Mouse (Mus musculus): Measurements from ENCODE around the gene Pagr1b. TPM values are rescaled to one million over a fixed set of nuclear protein-coding genes. Genes with fewer than 3 reads are reported as not detected.

Pagr1b gene
- 0.38 and 0.56 TPM in 2 replicates for polyA plus RNA-seq (2016; fragmentation: Nextera tagmentation; extraction: Ambion mirVana)

- peaks cover 38% of the 10 kb centered on the region for H3K36me3 ChIP-seq (replicated peaks)
- H3K4me3 ChIP-seq (replicated peaks), result peak within 1 kb of the TSS; percentile 64
- H3K9ac ChIP-seq, result peak within 1 kb of the TSS; percentile 94
- no peak for ATAC-seq (ENCODE audit: low FRiP score)
- H3K4me1 ChIP-seq, result peaks cover 67% of the 10 kb centered on the region
- H3K27me3 ChIP-seq, result no peaks in the 10 kb centered on the region
- H3K9me3 ChIP-seq, result no peaks in the 10 kb centered on the region
- H3K4me2 ChIP-seq, result peak within 1 kb of the TSS; percentile 92
- H3K27ac ChIP-seq, result peak within 1 kb of the TSS; percentile 96
These were observed at the start of gene Pagr1b for GRCm38 (mm10) chr7:127016481-127016485. Gene Pagr1b (minus strand): TSS chr7:127016484.

GRCm38 (mm10) chr7:127065538-127065937 is 49.3 kb upstream of the Pagr1b start:
- Histone ChIP-seq H3K4me2 (no peak overlapping the region), H3K4me1 (no peaks in the 10 kb centered on the region), H3K9ac (no peak overlapping the region), H3K4me3 (replicated peaks) (no peak overlapping the region), H3K27me3 (no peaks in the 10 kb centered on the region), H3K9me3 (no peaks in the 10 kb centered on the region), H3K27ac (no peak overlapping the region), H3K36me3 (replicated peaks) (no peaks in the 10 kb centered on the region)
- 89% methylated on average over 6 of the region's 6 CpGs for WGBS
- ATAC-seq (ENCODE audit: low FRiP score), result no peak

DNA sequence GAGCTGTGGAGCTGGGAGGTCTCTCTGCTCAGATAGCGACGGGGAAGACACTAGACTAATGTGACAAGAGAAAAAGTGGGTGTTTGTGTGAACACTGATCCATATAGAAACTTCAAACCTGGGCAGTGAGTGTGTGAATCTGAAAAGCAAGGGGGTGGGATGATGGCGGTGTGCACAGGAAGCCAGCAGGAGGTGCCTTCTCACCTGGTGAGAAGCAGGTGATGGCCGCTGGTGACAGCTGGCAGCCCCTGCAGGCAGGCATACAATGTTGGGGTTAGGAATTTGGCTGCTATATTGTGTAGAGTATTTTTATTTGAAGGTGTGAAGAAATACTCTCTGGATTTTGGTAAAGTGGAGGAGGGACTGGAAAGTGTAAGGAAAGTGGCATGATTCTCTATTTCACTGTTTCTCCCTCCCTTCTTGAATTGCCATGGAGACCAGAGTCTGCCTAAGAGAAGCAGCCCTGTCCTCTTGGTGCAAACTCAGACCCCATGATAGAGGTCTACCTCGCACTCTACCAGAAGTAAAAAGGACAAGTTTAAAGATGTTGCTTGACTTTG is 38.8 kb upstream of the Pagr1b start:
- no peaks in the 10 kb centered on the region for H3K9me3 ChIP-seq
- no peaks in the 10 kb centered on the region for H3K36me3 ChIP-seq (replicated peaks)
- H3K4me2 ChIP-seq, result no peak overlapping the region
- no peaks in the 10 kb centered on the region for H3K27me3 ChIP-seq
- no peak for ATAC-seq (ENCODE audit: low FRiP score)
- H3K27ac ChIP-seq, result no peak overlapping the region
- WGBS, result 78% methylated on average over 5 of the region's 5 CpGs
- no peaks in the 10 kb centered on the region for H3K4me1 ChIP-seq
- no peak overlapping the region for H3K9ac ChIP-seq
- no peak overlapping the region for H3K4me3 ChIP-seq (replicated peaks)

GRCm38 (mm10) chr7:127041851-127042672 is 25.8 kb upstream of the Pagr1b start, which contains the start of gene Kif22:
Gene Kif22 (minus strand): TSS chr7:127042471.
- WGBS, result under 1% methylated on average over 53 of the region's 53 CpGs
- H3K9me3 ChIP-seq, result no peaks in the 10 kb centered on the region
- H3K27ac ChIP-seq, result peak within 1 kb of the TSS; percentile 80
- peaks cover 21% of the 10 kb centered on the region for H3K36me3 ChIP-seq (replicated peaks)
- ATAC-seq (ENCODE audit: low FRiP score), result peak; percentile 89
- H3K9ac ChIP-seq, result peak within 1 kb of the TSS; percentile 94
- peak within 1 kb of the TSS; percentile 81 for H3K4me2 ChIP-seq
- no peaks in the 10 kb centered on the region for H3K27me3 ChIP-seq
- peak within 1 kb of the TSS; percentile 92 for H3K4me3 ChIP-seq (replicated peaks)
- peaks cover 23% of the 10 kb centered on the region for H3K4me1 ChIP-seq

DNA sequence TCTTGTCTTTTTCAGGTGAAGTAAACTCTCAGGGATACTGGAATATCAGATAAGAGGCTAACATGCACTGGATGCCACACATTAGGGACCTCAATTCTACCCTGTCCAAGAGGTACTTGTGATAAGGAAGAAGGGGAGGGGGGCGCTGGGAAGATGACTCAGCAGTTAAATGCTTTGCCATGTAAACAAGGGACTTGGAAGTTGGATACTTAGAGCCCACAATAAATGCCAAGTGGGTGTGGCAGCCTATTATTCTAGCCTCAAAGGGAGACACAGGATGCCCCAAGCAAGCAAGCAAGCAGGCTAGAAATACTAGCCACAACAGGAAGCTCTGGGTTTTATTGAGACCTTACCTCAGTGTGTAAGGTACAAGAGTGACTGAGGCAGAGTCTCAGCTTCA is 15.0 kb upstream of the Pagr1b start:
- WGBS, result 91% methylated on average over 1 of the region's 1 CpGs
- H3K27ac ChIP-seq, result no peak overlapping the region
- no peak overlapping the region for H3K4me3 ChIP-seq (replicated peaks)

GRCm38 (mm10) chr7:127030172-127030571 is 13.9 kb upstream of the Pagr1b start:
- Histone ChIP-seq H3K9me3 (no peaks in the 10 kb centered on the region), H3K4me3 (replicated peaks) (no peak overlapping the region), H3K4me1 (peaks cover 9% of the 10 kb centered on the region), H3K9ac (no peak overlapping the region), H3K36me3 (replicated peaks) (peaks cover 72% of the 10 kb centered on the region), H3K27ac (no peak overlapping the region), H3K4me2 (no peak overlapping the region), H3K27me3 (no peaks in the 10 kb centered on the region)
- 97% methylated on average over 1 of the region's 1 CpGs for WGBS
- no peak for ATAC-seq (ENCODE audit: low FRiP score)

More for the DNA sequence above, 15.0 kb upstream of the Pagr1b start:
- Histone ChIP-seq H3K36me3 (replicated peaks) (peaks cover 81% of the 10 kb centered on the region), H3K27me3 (no peaks in the 10 kb centered on the region), H3K9ac (no peak overlapping the region), H3K9me3 (no peaks in the 10 kb centered on the region), H3K4me2 (no peak overlapping the region), H3K4me1 (peaks cover 9% of the 10 kb centered on the region)
- ATAC-seq (ENCODE audit: low FRiP score), result no peak

DNA sequence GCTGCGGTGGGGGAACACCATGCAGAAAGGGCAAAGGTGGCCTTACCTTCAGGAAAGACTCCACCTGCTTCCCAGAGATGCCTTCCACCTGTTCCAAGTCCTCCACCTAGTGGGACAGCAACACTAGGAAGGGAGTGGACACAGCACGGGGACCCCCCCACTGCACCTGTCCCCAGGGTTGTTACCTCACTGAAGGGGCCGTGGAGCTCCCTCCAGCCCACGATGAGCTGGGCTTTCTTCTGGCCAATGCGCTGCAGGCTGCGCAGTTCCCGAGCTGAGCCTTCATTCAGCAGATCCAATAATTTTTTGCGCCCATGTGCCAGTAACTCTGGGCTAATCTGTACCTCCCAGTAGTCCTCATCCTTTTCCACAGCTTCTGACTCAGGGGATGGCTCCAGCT is 11.6 kb upstream of the Pagr1b start:
- Histone ChIP-seq H3K9me3 (no peaks in the 10 kb centered on the region), H3K27me3 (no peaks in the 10 kb centered on the region), H3K4me3 (replicated peaks) (peak overlapping the region; percentile 98), H3K9ac (peak overlapping the region; percentile 100), H3K27ac (peak overlapping the region; percentile 100), H3K4me1 (peaks cover 31% of the 10 kb centered on the region), H3K4me2 (peak overlapping the region; percentile 90), H3K36me3 (replicated peaks) (peaks cover 71% of the 10 kb centered on the region)
- 66% methylated on average over 8 of the region's 8 CpGs for WGBS
- no peak; the same call in 1 of the 2 replicates for ATAC-seq (ENCODE audit: low FRiP score)

DNA sequence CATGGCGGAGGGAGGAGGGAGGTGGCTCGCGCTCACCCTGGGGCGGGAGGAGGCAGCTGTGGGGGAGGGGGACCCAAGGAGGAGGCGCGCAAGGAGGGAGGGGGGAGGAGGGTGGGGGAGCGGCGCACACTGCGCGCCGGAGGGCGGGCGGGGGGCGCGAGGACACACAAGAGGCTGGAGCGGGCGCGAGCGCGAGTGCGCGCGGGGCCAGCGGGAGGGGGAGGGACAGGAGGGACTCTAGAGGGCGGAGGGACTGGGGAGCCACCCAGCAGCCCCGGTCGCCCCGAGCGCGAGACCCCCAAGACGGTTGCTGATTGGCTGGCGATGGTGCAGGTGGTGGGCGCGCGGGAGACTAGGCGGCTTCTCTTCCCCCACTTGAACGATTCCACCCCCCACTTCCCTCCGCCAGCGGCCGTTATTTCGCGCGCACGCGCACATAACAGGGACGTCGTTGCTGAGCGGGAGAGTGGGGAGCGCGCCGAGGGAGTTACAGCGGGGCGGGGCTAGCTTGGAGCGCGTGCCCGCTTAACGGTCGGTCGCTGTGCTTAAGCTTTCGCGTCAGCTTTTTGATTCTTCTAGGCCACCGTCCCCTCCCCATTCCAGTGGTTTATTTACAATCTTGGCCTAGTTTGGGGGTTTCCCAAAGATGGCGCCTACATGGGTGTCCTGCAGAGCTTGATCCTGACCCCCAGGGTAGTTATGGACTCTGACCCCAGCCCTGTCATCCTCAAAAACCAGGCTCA is 10.9 kb upstream of the Pagr1b start, which contains the start of gene Maz:
Gene Maz, minus strand, starts transcription at position 54 of the 743 bp plus-strand sequence.
- peak; percentile 93 for ATAC-seq (ENCODE audit: low FRiP score)
- Histone ChIP-seq H3K9ac (peak within 1 kb of the TSS; percentile 100), H3K4me2 (peak within 1 kb of the TSS; percentile 90), H3K36me3 (replicated peaks) (peaks cover 71% of the 10 kb centered on the region), H3K9me3 (no peaks in the 10 kb centered on the region), H3K4me1 (peaks cover 39% of the 10 kb centered on the region), H3K27me3 (no peaks in the 10 kb centered on the region), H3K4me3 (replicated peaks) (peak within 1 kb of the TSS; percentile 98), H3K27ac (peak within 1 kb of the TSS; percentile 100)
- WGBS, result under 1% methylated on average over 44 of the region's 63 CpGs

DNA sequence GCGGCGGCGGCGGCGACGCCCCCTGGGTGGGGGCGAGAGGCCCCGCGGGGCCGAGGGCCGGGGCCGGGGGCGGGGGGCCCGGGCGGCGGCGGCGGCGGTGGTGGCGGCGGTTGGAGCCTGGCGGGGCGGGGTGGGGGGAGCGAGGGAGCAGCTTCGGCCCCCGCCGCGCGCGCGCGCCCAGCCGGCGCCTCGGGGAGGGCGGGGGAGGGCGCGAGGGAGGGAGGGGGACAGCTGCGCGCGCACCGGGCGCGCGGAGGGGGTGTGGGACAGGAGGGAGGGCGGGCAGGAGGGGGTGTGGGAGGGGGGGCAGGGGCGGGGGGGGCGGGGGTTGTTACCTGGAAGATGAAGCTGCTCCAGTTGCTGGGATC is 10.3 kb upstream of the Pagr1b start:
- Histone ChIP-seq H3K27me3 (no peaks in the 10 kb centered on the region), H3K4me1 (peaks cover 44% of the 10 kb centered on the region), H3K4me2 (peak overlapping the region; percentile 90), H3K4me3 (replicated peaks) (peak overlapping the region; percentile 98), H3K27ac (peak overlapping the region; percentile 100), H3K9me3 (no peaks in the 10 kb centered on the region), H3K9ac (peak overlapping the region; percentile 100), H3K36me3 (replicated peaks) (peaks cover 71% of the 10 kb centered on the region)
- WGBS, result 3% methylated on average over 16 of the region's 48 CpGs
- ATAC-seq (ENCODE audit: low FRiP score), result no peak

- H3K4me2 ChIP-seq, result peak overlapping the region; percentile 90
- H3K36me3 ChIP-seq (replicated peaks), result peaks cover 66% of the 10 kb centered on the region
- under 1% methylated on average over 15 of the region's 48 CpGs for WGBS
- H3K9me3 ChIP-seq, result no peaks in the 10 kb centered on the region
- peak overlapping the region; percentile 98 for H3K4me3 ChIP-seq (replicated peaks)
- ATAC-seq (ENCODE audit: low FRiP score), result peak; percentile 24
- no peaks in the 10 kb centered on the region for H3K27me3 ChIP-seq
- peak overlapping the region; percentile 100 for H3K9ac ChIP-seq
- H3K27ac ChIP-seq, result peak overlapping the region; percentile 100
- H3K4me1 ChIP-seq, result peaks cover 48% of the 10 kb centered on the region
These were observed 9.9 kb upstream of the Pagr1b start for GRCm38 (mm10) chr7:127026161-127026600.

DNA sequence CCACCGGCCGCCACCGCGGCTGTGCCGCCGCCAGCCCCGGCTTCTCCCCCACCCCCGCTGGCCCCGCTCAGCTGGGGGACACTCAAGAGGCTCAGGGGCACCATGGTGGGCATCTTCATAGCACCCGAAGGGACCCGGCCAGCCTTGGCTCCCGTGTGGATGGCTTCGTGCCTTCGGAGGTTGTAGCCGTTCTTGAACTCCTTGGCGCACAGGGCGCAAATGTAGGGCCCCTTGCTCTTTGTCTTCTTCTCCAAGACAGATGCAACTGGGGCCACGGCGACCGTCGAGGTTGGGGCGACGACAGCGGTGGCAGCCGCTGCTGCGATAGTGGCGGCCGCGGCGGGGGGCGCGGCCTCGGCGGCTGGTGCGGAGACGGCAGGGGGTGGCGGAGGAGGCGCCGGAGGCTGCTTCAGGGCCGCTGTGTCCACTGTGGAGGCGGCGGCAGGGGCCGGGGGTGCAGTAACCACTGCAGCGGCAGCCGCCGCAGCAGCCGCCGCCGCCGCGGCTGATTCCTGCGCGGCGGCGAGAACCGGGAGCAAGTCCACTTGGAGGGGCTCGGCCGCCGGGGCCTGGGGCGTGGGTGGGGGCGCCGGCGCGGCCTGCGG is 9.4 kb upstream of the Pagr1b start:
- Histone ChIP-seq H3K36me3 (replicated peaks) (peaks cover 61% of the 10 kb centered on the region), H3K27me3 (no peaks in the 10 kb centered on the region), H3K9me3 (no peaks in the 10 kb centered on the region), H3K4me2 (peak overlapping the region; percentile 90), H3K9ac (peak overlapping the region; percentile 100), H3K27ac (peak overlapping the region; percentile 100), H3K4me1 (peaks cover 54% of the 10 kb centered on the region), H3K4me3 (replicated peaks) (peak overlapping the region; percentile 98)
- no peak for ATAC-seq (ENCODE audit: low FRiP score)
- under 1% methylated on average over 61 of the region's 65 CpGs for WGBS

DNA sequence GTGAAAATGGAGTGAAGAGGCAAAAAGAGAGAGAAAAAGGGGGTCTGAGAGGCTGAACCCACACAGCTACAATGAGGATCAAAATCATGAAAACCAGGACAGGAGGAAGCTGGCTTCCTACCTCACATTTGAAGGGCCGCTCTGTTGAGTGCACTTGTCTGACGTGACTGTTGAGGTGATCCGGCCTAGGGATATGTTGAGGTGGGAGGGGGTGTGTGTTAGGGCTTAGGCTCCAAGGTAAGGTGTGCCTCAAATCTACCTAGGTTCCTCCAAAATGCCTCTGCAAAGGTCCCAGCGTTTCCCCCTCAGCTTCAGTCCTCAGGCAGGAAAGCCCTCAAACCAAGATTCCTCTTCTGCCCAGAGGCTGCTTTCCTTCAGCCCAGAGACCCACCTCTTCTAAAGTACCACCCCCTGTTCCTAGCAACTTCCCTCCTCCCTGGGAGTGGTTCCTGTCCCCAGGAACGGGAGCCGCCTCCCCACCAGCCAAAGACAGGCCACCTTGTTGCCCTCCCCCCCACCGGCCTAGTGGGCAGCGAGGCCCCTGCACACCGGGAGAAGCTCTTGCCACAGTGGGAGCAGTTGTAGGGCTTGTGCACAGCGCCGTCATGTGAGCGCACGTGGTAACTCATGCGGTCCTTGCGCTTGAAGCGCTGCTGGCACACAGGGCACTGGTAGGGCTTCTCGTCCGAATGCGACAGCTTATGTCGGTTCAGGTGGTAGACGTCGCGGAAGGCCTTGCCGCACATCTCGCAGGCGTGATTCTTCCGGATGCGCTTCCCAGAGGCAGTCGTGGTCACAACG is 8.7 kb upstream of the Pagr1b start:
- H3K9me3 ChIP-seq, result no peaks in the 10 kb centered on the region
- H3K4me1 ChIP-seq, result peaks cover 61% of the 10 kb centered on the region
- peaks cover 55% of the 10 kb centered on the region for H3K36me3 ChIP-seq (replicated peaks)
- 1% methylated on average over 30 of the region's 30 CpGs for WGBS
- H3K9ac ChIP-seq, result peak overlapping the region; percentile 100
- peak; percentile 33 for ATAC-seq (ENCODE audit: low FRiP score)
- H3K27ac ChIP-seq, result peak overlapping the region; percentile 100
- H3K4me2 ChIP-seq, result peak overlapping the region; percentile 90
- H3K4me3 ChIP-seq (replicated peaks), result peak overlapping the region; percentile 98
- H3K27me3 ChIP-seq, result no peaks in the 10 kb centered on the region

Data from forebrain, embryonic 12.5 days (tissue).